In genomic region chr15:84223423-84223822, GRCm38 (mm10) we compare ENCODE assay signal across 10 mouse cellular contexts. TPM values are rescaled to one million over a fixed set of nuclear protein-coding genes. Genes with fewer than 3 reads are reported as not detected.
DNase-seq lines count a peak whose midpoint lies in the region.
"Had no signal": no experiment of that assay in that cellular context is flagged by ENCODE, and none has a peak within 500 bp of the region (broad histone marks: within the 10 kb centered on the region; RNA-seq: fewer than 3 reads in every experiment).

No protein-coding gene starts in this region.

- H3K36me3 ChIP-seq in midbrain, embryonic 10.5 days: no peaks in the 10 kb centered on the region
- H3K36me3 ChIP-seq: forebrain, embryonic 12.5 days had no signal

- H3K4me3 ChIP-seq in midbrain, embryonic 10.5 days: no peak overlapping the region
- H3K4me3 ChIP-seq: forebrain, embryonic 12.5 days had no signal

- DNase-seq in cerebellum, postnatal 14 days: peak; percentile 46 to 50
- DNase-seq in cerebellum, adult 18-20 months: no peak
- DNase-seq in layer of hippocampus, adult 9-11 months: peak; percentile 48
- no peak for DNase-seq in layer of hippocampus, postnatal 36 days
- peak; percentile 56 for DNase-seq in embryo, embryonic 10 days (ENCODE audit: low spot score)
- no peak for DNase-seq in midbrain, embryonic 10.5 days (ENCODE audit: low spot score)
- no peak for DNase-seq in ovary, adult 18-20 months (ENCODE audit: low spot score)
- DNase-seq in gastrocnemius, postnatal 36 days: no peak

- peaks cover 53% of the 10 kb centered on the region for H3K4me1 ChIP-seq in midbrain, embryonic 10.5 days

- no peaks in the 10 kb centered on the region for H3K27me3 ChIP-seq in midbrain, embryonic 10.5 days (ENCODE audit: low read depth, poor library complexity, severe bottlenecking)

- intact Hi-C loops in gastrocnemius, postnatal 36 days (cut with DNase I): no loop called here

- 33% methylated on average over 6 of the region's 6 CpGs for WGBS in midbrain, embryonic 10.5 days

- no peaks in the 10 kb centered on the region for H3K9me3 ChIP-seq in midbrain, embryonic 10.5 days (replicated peaks)
- H3K9me3 ChIP-seq: forebrain, embryonic 12.5 days had no signal

- H3K27ac ChIP-seq in midbrain, embryonic 10.5 days (replicated peaks): peak overlapping the region; percentile 35; the same call in 1 of the 2 replicates
- H3K27ac ChIP-seq: forebrain, embryonic 12.5 days had no signal

RNA-seq across cellular contexts. Expression of gene Parvb, which starts 8.4 kb away (rescaled TPM):
- total RNA-seq in layer of hippocampus, postnatal 36 days (2021): 10 to 100 TPM; 32.4 to 37.7 TPM
- 7.4 and 8.4 TPM in 2 replicates for polyA plus RNA-seq in midbrain, embryonic 10.5 days (2016; fragmentation: Nextera tagmentation; extraction: Ambion mirVana)
- 10 to 100 TPM; 45.8 to 49.5 TPM for total RNA-seq in gastrocnemius, postnatal 36 days (2021)

RNA-seq across cellular contexts. Expression of gene Samm50, which starts 31.4 kb away (rescaled TPM):
- 10 to 100 TPM; 93.0 to 93.1 TPM for total RNA-seq in layer of hippocampus, postnatal 36 days (2021)
- polyA plus RNA-seq in midbrain, embryonic 10.5 days (2016; fragmentation: Nextera tagmentation; extraction: Ambion mirVana): 108 and 110 TPM in 2 replicates
- total RNA-seq in gastrocnemius, postnatal 36 days (2021): 100 to 1,000 TPM; 169 to 174 TPM

RNA-seq across cellular contexts. Expression of gene Pnpla3, which starts 55.8 kb away (rescaled TPM):
- 1 to 10 TPM; 7.2 to 7.6 TPM for total RNA-seq in layer of hippocampus, postnatal 36 days (2021)
- 2.2 and 3.1 TPM in 2 replicates for polyA plus RNA-seq in midbrain, embryonic 10.5 days (2016; fragmentation: Nextera tagmentation; extraction: Ambion mirVana)
- total RNA-seq in gastrocnemius, postnatal 36 days (2021): 1 to 10 TPM; 3.8 to 5.9 TPM
- polyA plus RNA-seq: lung, embryonic 16.5 days had no signal

Comparison
In these comparisons a context has a peak if more than half of its experiments do, and no peak if none do; other contexts are left out.
1. DNase-seq: peak in cerebellum, postnatal 14 days (2 of 2), layer of hippocampus, adult 9-11 months (single experiment) and embryo, embryonic 10 days (single experiment); none in cerebellum, adult 18-20 months (0 of 2), layer of hippocampus, postnatal 36 days (0 of 2), midbrain, embryonic 10.5 days (single experiment), ovary, adult 18-20 months (single experiment) and gastrocnemius, postnatal 36 days (0 of 2).